Mouse (Mus musculus) CH12.LX (cell line): ENCODE data around the gene Ccr1l1. TPM values are rescaled to one million over a fixed set of nuclear protein-coding genes. Genes with fewer than 3 reads are reported as not detected.

ENCODE experiments used
- DNase-seq: peaks from one replicate; pipeline ENCODE4 v3.0.0-alpha.2; 2013; ENCODE audit errors: extremely low read depth
- H3K27ac ChIP-seq: 2 replicates; pipeline ENCODE4 v1.5.1; 2012; ENCODE audit warnings: low read depth, mild to moderate bottlenecking, control low read depth, moderate library complexity; ENCODE audit not compliant: insufficient read depth
- H3K27me3 ChIP-seq: replicated peaks from 2 replicates; pipeline ENCODE3; 2012; ENCODE audit warnings: inconsistent platforms
- H3K36me3 ChIP-seq, 2 experiments: replicated peaks in 1 of 2; 2 replicates each; pipeline versions ENCODE3 to v1.6.1; 2012; ENCODE audit warnings: inconsistent platforms in 1 of 2, low read length in 1 of 2, mild to moderate bottlenecking in 1 of 2, mixed read lengths in 1 of 2, moderate library complexity in 1 of 2; ENCODE audit not compliant: control insufficient read depth in 1 of 2, insufficient read depth in 1 of 2
- H3K4me1 ChIP-seq, 2 experiments: 2 replicates each; pipeline ENCODE4 v1.6.1; 2012; ENCODE audit warnings: inconsistent platforms in 1 of 2, moderate library complexity in 1 of 2; ENCODE audit not compliant: insufficient read depth in 2 of 2, control insufficient read depth in 1 of 2
- H3K4me2 ChIP-seq: 2 replicates; pipeline ENCODE4 v1.6.1; 2012; ENCODE audit warnings: low read depth, mild to moderate bottlenecking, control low read depth; ENCODE audit not compliant: poor library complexity, insufficient read depth, severe bottlenecking
- H3K4me3 ChIP-seq, 3 experiments: fragments of 150-350 bp in 1 of 3; sonication (generic) in 1 of 3; replicated peaks in 1 of 3; 2 replicates each; pipeline versions ENCODE3 to v1.5.1; 2011 to 2012; ENCODE audit warnings: low read depth in 2 of 3, low read length in 2 of 3, mild to moderate bottlenecking in 2 of 3, moderate library complexity in 2 of 3, control low read depth in 1 of 3, improper control_type of control experiment in 1 of 3, inconsistent platforms in 1 of 3, mixed read lengths in 1 of 3; ENCODE audit not compliant: poor library complexity in 1 of 3
- H3K79me2 ChIP-seq: replicated peaks from 2 replicates; pipeline ENCODE4 v1.6.1; 2012; ENCODE audit warnings: mild to moderate bottlenecking, moderate library complexity; ENCODE audit not compliant: control insufficient read depth, poor library complexity, insufficient read depth, severe bottlenecking; ENCODE audit errors: extremely low read depth
- H3K9ac ChIP-seq: 2 replicates; pipeline ENCODE4 v1.6.1; 2012; ENCODE audit warnings: low read depth, mild to moderate bottlenecking, control low read depth, moderate library complexity; ENCODE audit not compliant: insufficient read depth
- H3K9me3 ChIP-seq: replicated peaks from 2 replicates; pipeline ENCODE3; 2012; ENCODE audit warnings: low read length, inconsistent platforms, mixed read lengths
- E2F4 ChIP-seq: IDR thresholded peaks from 2 replicates; pipeline ENCODE4 v1.6.1; 2011; ENCODE audit warnings: low read depth, low read length, improper control_type of control experiment; ENCODE audit not compliant: insufficient replicate concordance
- ETS1 ChIP-seq: conservative IDR thresholded peaks from 2 replicates; pipeline ENCODE4 v1.6.1; 2012; ENCODE audit warnings: low read depth, mild to moderate bottlenecking, inconsistent platforms, low read length, improper control_type of control experiment, moderate library complexity
- HCFC1 ChIP-seq: IDR thresholded peaks from 2 replicates; pipeline ENCODE4 v1.6.1; 2012; ENCODE audit warnings: low read depth, mild to moderate bottlenecking, inconsistent platforms, low read length, improper control_type of control experiment
- IRF4 ChIP-seq: IDR thresholded peaks from 2 replicates; pipeline ENCODE4 v1.6.1; 2014; ENCODE audit warnings: low read depth, mild to moderate bottlenecking, inconsistent platforms, low read length, improper control_type of control experiment
- JUND ChIP-seq: conservative IDR thresholded peaks from 2 replicates; pipeline ENCODE4 v1.6.1; 2011; ENCODE audit warnings: low read depth, low read length, improper control_type of control experiment
- MAFK ChIP-seq: IDR thresholded peaks from 2 replicates; pipeline ENCODE4 v1.6.1; 2011; ENCODE audit warnings: low read length, improper control_type of control experiment; ENCODE audit not compliant: insufficient replicate concordance
- MAZ ChIP-seq: IDR thresholded peaks from 2 replicates; pipeline ENCODE4 v1.6.1; 2012; ENCODE audit warnings: low read depth, mild to moderate bottlenecking, inconsistent platforms, low read length, improper control_type of control experiment, moderate library complexity
- MEF2A ChIP-seq: IDR thresholded peaks from 2 replicates; pipeline ENCODE4 v1.6.1; 2014; ENCODE audit warnings: low read depth, mild to moderate bottlenecking, inconsistent platforms, low read length, improper control_type of control experiment, borderline replicate concordance
- MXI1 ChIP-seq: IDR thresholded peaks from 2 replicates; pipeline ENCODE4 v1.6.1; 2011; ENCODE audit warnings: mild to moderate bottlenecking, low read depth, low read length, improper control_type of control experiment
- NELFE ChIP-seq: IDR thresholded peaks from 2 replicates; pipeline ENCODE4 v1.6.1; 2011; ENCODE audit warnings: low read depth, low read length, improper control_type of control experiment
- NRF1 ChIP-seq: IDR thresholded peaks from 2 replicates; pipeline ENCODE4 v1.6.1; 2014; ENCODE audit warnings: low read depth, mild to moderate bottlenecking, inconsistent platforms, low read length, improper control_type of control experiment, moderate library complexity
- PAX5 ChIP-seq: IDR thresholded peaks from 2 replicates; pipeline ENCODE4 v1.6.1; 2012; ENCODE audit warnings: low read length, inconsistent platforms, mixed read lengths
- RCOR1 ChIP-seq: conservative IDR thresholded peaks from 2 replicates; pipeline ENCODE4 v1.6.1; 2012; ENCODE audit warnings: low read depth, mild to moderate bottlenecking, inconsistent platforms, low read length, improper control_type of control experiment
- TBP ChIP-seq: conservative IDR thresholded peaks from 2 replicates; pipeline ENCODE4 v1.6.1; 2011; ENCODE audit warnings: low read depth, low read length, improper control_type of control experiment
- USF1 ChIP-seq: IDR thresholded peaks from 2 replicates; pipeline ENCODE4 v1.6.1; 2014; ENCODE audit warnings: low read depth, mild to moderate bottlenecking, inconsistent platforms, low read length, improper control_type of control experiment
- ZKSCAN1 ChIP-seq: IDR thresholded peaks from 2 replicates; pipeline ENCODE4 v1.6.1; 2012; ENCODE audit warnings: low read depth, inconsistent platforms, low read length, improper control_type of control experiment, borderline replicate concordance
- ZMIZ1 ChIP-seq: IDR thresholded peaks from 2 replicates; pipeline ENCODE4 v1.6.1; 2012; ENCODE audit warnings: low read depth, mild to moderate bottlenecking, inconsistent platforms, low read length, improper control_type of control experiment
- ZNF384 ChIP-seq: IDR thresholded peaks from 2 replicates; pipeline ENCODE4 v1.6.1; 2012; ENCODE audit warnings: low read depth, low read length, improper control_type of control experiment, inconsistent platforms
- dilution Hi-C: fragments of 300-500 bp; cut with MboI; formaldehyde crosslinking; loops from 2 replicates; pipeline ENCODE4 v1.14.3; 2020; ENCODE audit warnings: low sequenced_read_pairs; ENCODE audit not compliant: extremely low pct_unique_long_range_greater_than_20kb, extremely low pct_ligation_motif_present
- in situ Hi-C: fragments of 300-500 bp; cut with MboI; formaldehyde crosslinking; loops from 3 replicates; pipeline ENCODE4 v1.14.3; 2019; ENCODE audit warnings: low sequenced_read_pairs, low pct_ligation_motif_present, low pct_unique_long_range_greater_than_20kb, mixed read lengths
- polyA plus RNA-seq: library from polyadenylated mRNA; unstranded; fragments of >175 nt; gene quantifications from 2 replicates; pipeline ENCODE4 v1.2.1, GENCODE M21; 2012; ENCODE audit warnings: low read depth; ENCODE audit not compliant: insufficient read length
- total RNA-seq, 2 experiments: library from RNA; depleted of rRNA; stranded (reverse); fragments of 300-350 nt in 1 of 2; fragments of >200 nt in 1 of 2; gene quantifications; 2 replicates each; pipeline ENCODE4 v1.2.3; 2012 to 2014

Gene Ccr1l1
- total and polyA plus RNA-seq, 3 experiments: 0.08 TPM; not detected in 2

GRCm38 (mm10) chr9:123947815-123948214 lies 30.4 kb downstream of the Ccr1l1 start:
- Histone ChIP-seq H3K4me1 (peaks cover 4 to 15% of the 10 kb centered on the region in 2 experiments), H3K27ac (no peak overlapping the region), H3K9me3 (no peaks in the 10 kb centered on the region), H3K4me2 (no peak overlapping the region), H3K36me3 (no peaks in the 10 kb centered on the region), H3K4me3 (no peak overlapping the region), H3K9ac (no peak overlapping the region), H3K79me2 (no peaks in the 10 kb centered on the region), H3K27me3 (no peaks in the 10 kb centered on the region)
- in situ Hi-C loops: no loop called here
- DNase-seq: no peak
- dilution Hi-C loops: no loop called here
- TF ChIP-seq TBP: no peak
- no peak for TF ChIP-seq HCFC1
- no peak for TF ChIP-seq MXI1
- no peak for TF ChIP-seq MAZ
- TF ChIP-seq USF1: peak; percentile 9; the same call in 1 of the 2 replicates
- TF ChIP-seq ZMIZ1: no peak
- no peak for TF ChIP-seq MEF2A
- TF ChIP-seq ZNF384: peak; percentile 56
- no peak for TF ChIP-seq JUND
- no peak for TF ChIP-seq NRF1

- no peak overlapping the region for H3K4me2 ChIP-seq
- in situ Hi-C loops (no loop called here), dilution Hi-C loops (no loop called here)
- peak overlapping the region; percentile 21 for H3K27ac ChIP-seq
- DNase-seq: no peak
- no peaks in the 10 kb centered on the region for H3K36me3 ChIP-seq
- H3K79me2 ChIP-seq: no peaks in the 10 kb centered on the region
- no peaks in the 10 kb centered on the region for H3K9me3 ChIP-seq
- no peak overlapping the region for H3K4me3 ChIP-seq
- peaks cover 23 to 50% of the 10 kb centered on the region in 2 experiments for H3K4me1 ChIP-seq
- TF ChIP-seq RCOR1: no peak
- no peak for TF ChIP-seq ZKSCAN1
- no peak for TF ChIP-seq PAX5
- TF ChIP-seq MAFK: no peak
- peak; percentile 80 for TF ChIP-seq ZNF384
- no peak for TF ChIP-seq ETS1
- no peak for TF ChIP-seq NELFE
- TF ChIP-seq IRF4: peak; percentile 17; the same call in 1 of the 2 replicates
- TF ChIP-seq MXI1: no peak
- TF ChIP-seq E2F4: no peak
- TF ChIP-seq USF1: no peak
- TF ChIP-seq NRF1: no peak
- H3K9ac ChIP-seq: no peak overlapping the region
- H3K27me3 ChIP-seq: no peaks in the 10 kb centered on the region
Observed at GRCm38 (mm10) chr9:123942025-123942424, 36.2 kb downstream of the Ccr1l1 start.
